Mouse (Mus musculus) lung, embryonic 15.5 days (tissue): Measurements from ENCODE around the gene Setd1b. TPM values are rescaled to one million over a fixed set of nuclear protein-coding genes. Genes with fewer than 3 reads are reported as not detected.

ENCODE experiments used
- ATAC-seq: fragments of 200-750 bp; cut with Nextera tagmentation; 2 replicates; pipeline ENCODE4 v1.8.0; 2017; ENCODE audit warnings: moderate number of reproducible peaks, borderline replicate concordance; ENCODE audit not compliant: low FRiP score, low TSS enrichment; ENCODE audit errors: extremely low read depth
- H3K27ac ChIP-seq: fragments of 300-500 bp; sonication (generic); 2 replicates; pipeline ENCODE4 v1.5.1; 2015; ENCODE audit warnings: moderate library complexity, mild to moderate bottlenecking, inconsistent platforms
- H3K27me3 ChIP-seq: fragments of 300-500 bp; sonication (generic); 2 replicates; pipeline ENCODE4 v1.6.1; 2015; ENCODE audit warnings: inconsistent platforms
- H3K36me3 ChIP-seq: fragments of 300-500 bp; sonication (generic); 2 replicates; pipeline ENCODE4 v1.6.1; 2015; ENCODE audit warnings: inconsistent platforms
- H3K4me1 ChIP-seq: fragments of 300-500 bp; sonication (generic); 2 replicates; pipeline ENCODE4 v1.6.1; 2015; ENCODE audit warnings: inconsistent platforms
- H3K4me2 ChIP-seq: fragments of 300-500 bp; sonication (generic); 2 replicates; pipeline ENCODE4 v1.6.1; 2015; ENCODE audit warnings: inconsistent platforms, mild to moderate bottlenecking, moderate library complexity
- H3K4me3 ChIP-seq: fragments of 300-500 bp; sonication (generic); 2 replicates; pipeline ENCODE4 v1.5.1; 2015; ENCODE audit warnings: mild to moderate bottlenecking, inconsistent platforms
- H3K9ac ChIP-seq: fragments of 300-500 bp; sonication (generic); 2 replicates; pipeline ENCODE4 v1.6.1; 2015; ENCODE audit warnings: inconsistent platforms
- H3K9me3 ChIP-seq: fragments of 300-500 bp; sonication (generic); 2 replicates; pipeline ENCODE4 v1.6.1; 2016; ENCODE audit warnings: inconsistent platforms
- WGBS: fragments of 180-500 bp; shearing (Covaris S2); methylation state at CpG from one replicate; pipeline ENCODE4 v1.1.7; 2015; 5-methylcytosine and 5-hydroxymethylcytosine counted together
- polyA plus RNA-seq: library from polyadenylated mRNA; unstranded; fragments of >200 nt; fragmentation: Nextera tagmentation; extraction: Ambion mirVana; gene quantifications from 2 replicates; pipeline ENCODE4 v1.2.1, GENCODE M21; 2015

Gene Setd1b
- polyA plus RNA-seq, 1 experiment from 2014 or later = 9.2 TPM

GRCm38 (mm10) chr5:123157972-123158371 is 16.0 kb downstream of the Setd1b start:
- no peak for ATAC-seq

DNA sequence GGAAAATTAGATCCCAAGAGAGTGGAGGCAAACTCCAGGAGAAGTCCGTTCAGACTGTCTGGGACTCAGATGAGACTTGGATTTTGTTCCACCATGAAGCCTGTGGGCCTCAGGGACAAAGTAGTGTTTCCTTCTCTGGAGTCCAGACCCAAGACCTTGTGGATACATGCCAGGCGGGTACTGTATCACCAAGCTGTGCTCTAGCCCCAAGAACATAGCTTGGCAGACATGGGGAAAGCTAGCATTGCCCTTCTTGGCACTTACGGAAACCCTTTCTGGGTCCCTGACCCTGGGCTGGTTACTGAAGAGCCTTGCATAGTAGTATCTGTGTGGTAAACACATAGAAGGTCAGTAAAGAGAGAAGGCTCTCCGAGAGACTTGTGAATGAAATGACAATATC is 17.5 kb downstream of the Setd1b start:
- Histone ChIP-seq H3K36me3 (peaks cover 89% of the 10 kb centered on the region), H3K9me3 (no peaks in the 10 kb centered on the region), H3K27ac (no peak overlapping the region), H3K4me3 (no peak overlapping the region), H3K4me1 (no peaks in the 10 kb centered on the region), H3K27me3 (no peaks in the 10 kb centered on the region), H3K4me2 (no peak overlapping the region), H3K9ac (no peak overlapping the region)
- 89% methylated on average over 4 of the region's 4 CpGs for WGBS
- ATAC-seq = no peak

More at GRCm38 (mm10) chr5:123157972-123158371, 16.0 kb downstream of the Setd1b start:
- Histone ChIP-seq H3K9me3 (no peaks in the 10 kb centered on the region), H3K27ac (no peak overlapping the region), H3K4me1 (no peaks in the 10 kb centered on the region), H3K4me2 (no peak overlapping the region), H3K9ac (no peak overlapping the region), H3K27me3 (no peaks in the 10 kb centered on the region), H3K36me3 (peaks cover 89% of the 10 kb centered on the region), H3K4me3 (no peak overlapping the region)
- 81% methylated on average over 4 of the region's 4 CpGs for WGBS

- Histone ChIP-seq H3K27me3 (no peaks in the 10 kb centered on the region), H3K27ac (no peak overlapping the region), H3K4me1 (no peaks in the 10 kb centered on the region), H3K9ac (no peak overlapping the region), H3K4me2 (no peak overlapping the region), H3K9me3 (no peaks in the 10 kb centered on the region), H3K4me3 (no peak overlapping the region), H3K36me3 (peaks cover 89% of the 10 kb centered on the region)
- no peak for ATAC-seq
- 92% methylated on average over 15 of the region's 15 CpGs for WGBS
These were observed 17.9 kb downstream of the Setd1b start for GRCm38 (mm10) chr5:123159866-123160265.

DNA sequence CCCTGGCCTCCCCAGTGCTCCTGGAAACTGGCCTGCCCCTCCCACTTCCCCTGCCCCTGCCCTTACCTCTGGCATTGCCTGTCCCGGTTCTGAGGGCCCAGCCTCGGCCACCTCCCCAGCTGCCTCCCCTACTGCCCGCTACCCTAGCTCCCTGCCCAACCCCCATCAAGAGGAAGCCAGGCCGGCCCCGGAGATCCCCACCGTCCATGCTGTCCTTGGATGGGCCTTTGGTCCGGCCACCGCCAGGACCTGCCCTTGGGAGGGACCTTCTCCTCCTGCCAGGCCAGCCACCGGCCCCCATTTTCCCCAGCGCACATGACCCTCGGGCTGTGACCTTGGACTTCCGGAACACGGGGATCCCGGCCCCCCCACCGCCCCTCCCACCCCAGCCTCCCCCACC is 18.3 kb downstream of the Setd1b start:
- Histone ChIP-seq H3K27ac (no peak overlapping the region), H3K36me3 (peaks cover 89% of the 10 kb centered on the region), H3K4me3 (no peak overlapping the region), H3K9ac (no peak overlapping the region), H3K4me2 (no peak overlapping the region), H3K27me3 (no peaks in the 10 kb centered on the region), H3K9me3 (no peaks in the 10 kb centered on the region), H3K4me1 (no peaks in the 10 kb centered on the region)
- WGBS = 85% methylated on average over 15 of the region's 15 CpGs
- ATAC-seq = 0 out of 2 replicates have a peak, but pooled peaks have one; percentile 24

GRCm38 (mm10) chr5:123162942-123163341 is 20.9 kb downstream of the Setd1b start:
- 65% methylated on average over 9 of the region's 9 CpGs for WGBS
- no peaks in the 10 kb centered on the region for H3K4me1 ChIP-seq
- no peak for ATAC-seq
- no peak overlapping the region for H3K4me2 ChIP-seq
- H3K27me3 ChIP-seq = no peaks in the 10 kb centered on the region
- H3K9me3 ChIP-seq = no peaks in the 10 kb centered on the region
- no peak overlapping the region for H3K9ac ChIP-seq
- H3K36me3 ChIP-seq = peaks cover 84% of the 10 kb centered on the region
- H3K27ac ChIP-seq = no peak overlapping the region
- no peak overlapping the region for H3K4me3 ChIP-seq

DNA sequence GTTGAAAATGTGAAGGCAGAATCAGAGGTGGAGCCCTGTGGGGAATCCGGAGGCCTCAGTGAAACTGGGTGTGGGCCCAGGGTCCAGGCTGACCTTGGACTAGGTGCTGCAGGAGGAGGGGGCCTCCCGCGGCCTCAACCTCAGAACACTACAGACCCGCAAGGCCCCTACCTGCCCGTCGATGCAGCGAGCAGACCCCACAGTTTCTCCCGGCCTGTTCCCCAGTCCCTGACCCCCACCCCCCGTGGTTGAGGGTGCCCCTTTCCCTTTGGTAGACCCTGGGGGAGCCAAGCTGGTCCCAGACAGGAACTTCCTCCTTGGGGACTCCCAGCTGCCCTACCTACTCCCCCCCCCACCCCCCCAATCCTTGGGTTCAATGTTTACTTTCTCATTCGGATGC is 24.4 kb downstream of the Setd1b start:
- WGBS = 81% methylated on average over 10 of the region's 10 CpGs
- H3K27ac ChIP-seq = no peak overlapping the region
- H3K4me1 ChIP-seq = peaks cover 5% of the 10 kb centered on the region
- H3K36me3 ChIP-seq = peaks cover 49% of the 10 kb centered on the region
- ATAC-seq = no peak
- no peak overlapping the region for H3K4me3 ChIP-seq
- no peaks in the 10 kb centered on the region for H3K27me3 ChIP-seq
- no peaks in the 10 kb centered on the region for H3K9me3 ChIP-seq
- H3K9ac ChIP-seq = no peak overlapping the region
- H3K4me2 ChIP-seq = no peak overlapping the region

DNA sequence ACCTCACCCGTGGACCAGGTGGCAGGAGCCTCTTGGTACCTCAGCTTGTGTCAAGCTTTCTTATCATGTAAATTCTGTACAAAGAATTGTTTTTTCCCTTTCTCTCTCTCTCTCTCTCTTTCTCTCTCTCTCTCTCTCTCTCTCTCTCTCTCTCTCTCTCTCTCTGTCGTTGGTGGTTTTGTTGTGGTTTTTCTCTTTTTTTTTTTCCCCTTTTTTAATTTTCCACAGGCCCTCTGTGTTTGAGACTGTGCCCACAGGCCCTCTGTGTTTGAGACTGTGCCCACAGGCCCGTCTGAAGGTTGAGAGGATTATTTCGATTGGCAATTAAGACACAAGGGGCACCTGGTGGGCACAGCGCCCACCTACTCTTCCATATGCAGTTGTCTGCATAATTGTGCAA is 25.6 kb downstream of the Setd1b start:
- H3K27me3 ChIP-seq = no peaks in the 10 kb centered on the region
- no peak for ATAC-seq
- peaks cover 38% of the 10 kb centered on the region for H3K36me3 ChIP-seq
- H3K4me2 ChIP-seq = no peak overlapping the region
- WGBS = 55% methylated on average over 5 of the region's 5 CpGs
- no peaks in the 10 kb centered on the region for H3K9me3 ChIP-seq
- H3K27ac ChIP-seq = no peak overlapping the region
- no peak overlapping the region for H3K9ac ChIP-seq
- peaks cover 13% of the 10 kb centered on the region for H3K4me1 ChIP-seq
- no peak overlapping the region for H3K4me3 ChIP-seq

DNA sequence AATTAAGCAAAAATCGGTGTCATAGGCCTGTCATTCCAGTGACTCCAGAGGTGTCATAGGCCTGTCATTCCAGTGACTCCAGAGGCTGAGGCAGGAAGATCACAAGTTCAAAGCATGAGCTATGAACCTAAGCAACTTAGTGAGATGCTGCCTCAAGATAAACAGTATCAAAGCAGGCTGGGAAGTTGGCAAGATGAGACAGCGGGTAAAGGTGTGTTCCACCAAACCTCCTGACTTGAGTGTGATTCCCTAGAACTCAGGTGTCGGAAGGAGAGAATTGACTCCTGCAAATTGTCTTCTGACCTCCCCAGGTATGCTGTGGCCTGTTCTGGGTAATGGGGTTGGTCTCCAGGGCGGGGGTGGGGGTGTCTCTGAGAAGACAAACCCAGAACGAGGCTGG is 27.3 kb downstream of the Setd1b start, which contains the start of gene Psmd9:
Gene Psmd9 (plus strand): TSS at position 130 of the 400 bp plus-strand sequence.
- Histone ChIP-seq H3K27ac (no peak within 1 kb of the TSS), H3K4me3 (no peak within 1 kb of the TSS), H3K9ac (no peak within 1 kb of the TSS), H3K36me3 (peaks cover 21% of the 10 kb centered on the region), H3K4me2 (no peak within 1 kb of the TSS), H3K9me3 (no peaks in the 10 kb centered on the region), H3K4me1 (peaks cover 13% of the 10 kb centered on the region), H3K27me3 (no peaks in the 10 kb centered on the region)
- WGBS = 79% methylated on average over 5 of the region's 5 CpGs
- ATAC-seq = no peak

DNA sequence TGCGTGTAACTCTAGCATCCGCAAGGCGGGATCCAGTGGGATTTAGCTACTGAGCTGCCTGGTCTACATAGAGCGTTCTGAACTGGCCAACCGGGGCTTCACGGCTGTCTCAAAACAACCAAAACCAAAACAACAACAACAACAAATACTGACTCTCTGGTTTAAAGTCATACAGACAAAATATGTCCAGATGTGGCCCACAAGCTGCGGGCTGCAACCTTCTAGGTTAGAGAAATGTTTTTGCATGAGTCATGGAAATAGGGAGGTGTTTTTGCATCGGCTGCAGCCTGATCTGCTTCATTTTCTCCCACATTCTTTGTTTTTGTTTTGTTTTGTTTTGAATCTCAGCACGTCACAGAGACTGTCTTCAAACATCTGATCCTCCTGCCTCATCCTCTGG is 28.4 kb downstream of the Setd1b start:
- ATAC-seq = no peak
- no peak overlapping the region for H3K9ac ChIP-seq
- H3K27me3 ChIP-seq = no peaks in the 10 kb centered on the region
- H3K27ac ChIP-seq = no peak overlapping the region
- H3K36me3 ChIP-seq = peaks cover 15% of the 10 kb centered on the region
- H3K4me2 ChIP-seq = no peak overlapping the region
- H3K4me3 ChIP-seq = no peak overlapping the region
- peaks cover 13% of the 10 kb centered on the region for H3K4me1 ChIP-seq
- no peaks in the 10 kb centered on the region for H3K9me3 ChIP-seq
- 71% methylated on average over 9 of the region's 9 CpGs for WGBS

DNA sequence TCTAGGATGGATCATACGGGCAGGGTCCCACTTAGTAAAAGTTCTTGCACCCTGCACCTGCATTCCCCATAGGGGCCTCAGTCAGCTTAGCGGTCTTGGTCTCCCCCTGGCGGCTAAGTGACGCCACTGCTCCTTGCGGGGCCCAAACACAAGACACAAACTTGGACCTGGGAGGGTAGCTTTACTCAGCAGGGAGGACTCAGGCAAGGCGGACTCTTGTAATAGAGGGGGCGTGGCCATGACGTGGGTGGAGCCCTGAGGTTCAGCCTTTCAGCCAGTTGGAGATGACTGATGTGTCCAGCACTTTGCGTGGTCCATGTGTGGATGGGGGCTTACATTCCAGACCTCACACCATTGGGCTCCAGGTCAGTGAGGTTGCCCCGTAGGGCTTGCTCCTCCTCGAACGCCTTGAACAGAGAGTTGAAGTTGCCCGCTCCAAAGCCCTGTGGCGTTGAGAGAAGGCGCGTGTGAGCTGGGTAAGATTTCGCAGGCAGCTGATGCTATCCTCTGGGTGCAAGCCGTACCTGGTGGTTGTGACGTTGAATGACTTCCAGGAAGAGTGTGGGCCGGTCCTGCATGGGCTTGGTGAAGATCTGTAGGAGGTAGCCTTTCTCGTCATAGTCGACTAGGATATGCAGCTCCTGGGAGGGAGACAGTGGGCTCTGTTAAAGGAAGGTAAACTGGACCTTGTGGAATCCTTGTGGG is 29.8 kb downstream of the Setd1b start:
- H3K27ac ChIP-seq = no peak overlapping the region
- ATAC-seq = peak; percentile 83
- H3K27me3 ChIP-seq = no peaks in the 10 kb centered on the region
- peaks cover 1% of the 10 kb centered on the region; the same call in 1 of the 2 replicates for H3K36me3 ChIP-seq
- WGBS = 10% methylated on average over 22 of the region's 22 CpGs
- peak overlapping the region; percentile 59 for H3K4me2 ChIP-seq
- H3K4me3 ChIP-seq = peak overlapping the region; percentile 21
- peaks cover 13% of the 10 kb centered on the region for H3K4me1 ChIP-seq
- H3K9ac ChIP-seq = no peak overlapping the region
- no peaks in the 10 kb centered on the region for H3K9me3 ChIP-seq

- no peaks in the 10 kb centered on the region for H3K27me3 ChIP-seq
- no peak overlapping the region for H3K27ac ChIP-seq
- no peaks in the 10 kb centered on the region for H3K4me1 ChIP-seq
- no peak overlapping the region for H3K4me2 ChIP-seq
- no peaks in the 10 kb centered on the region for H3K36me3 ChIP-seq
- H3K9ac ChIP-seq = no peak overlapping the region
- WGBS = 77% methylated on average over 5 of the region's 5 CpGs
- H3K9me3 ChIP-seq = no peaks in the 10 kb centered on the region
- H3K4me3 ChIP-seq = no peak overlapping the region
- no peak for ATAC-seq
These were observed 36.8 kb downstream of the Setd1b start for GRCm38 (mm10) chr5:123178792-123179191.

DNA sequence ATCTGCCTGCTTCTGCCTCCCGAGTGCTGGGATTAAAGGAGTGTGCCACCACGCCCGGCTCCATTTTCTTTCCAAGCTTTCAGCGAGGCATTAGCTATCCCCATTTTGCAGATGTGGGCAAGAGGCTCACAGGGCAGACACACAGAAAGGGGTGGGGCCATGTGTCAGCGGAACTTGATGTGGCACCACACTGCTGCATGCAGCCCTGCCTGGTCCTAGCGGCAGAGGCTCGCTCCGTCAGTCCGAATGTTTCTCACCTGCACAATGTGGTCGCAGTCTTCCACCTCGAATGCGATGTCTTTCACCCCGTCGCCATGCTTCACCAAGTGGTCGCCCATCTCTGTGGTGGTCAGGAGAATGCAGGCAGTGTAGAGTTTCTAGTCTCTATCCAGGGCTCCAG is 38.4 kb downstream of the Setd1b start:
- Histone ChIP-seq H3K4me3 (no peak overlapping the region), H3K4me2 (no peak overlapping the region), H3K9ac (no peak overlapping the region), H3K4me1 (no peaks in the 10 kb centered on the region), H3K27ac (no peak overlapping the region), H3K36me3 (no peaks in the 10 kb centered on the region), H3K9me3 (no peaks in the 10 kb centered on the region), H3K27me3 (no peaks in the 10 kb centered on the region)
- 87% methylated on average over 15 of the region's 15 CpGs for WGBS
- no peak for ATAC-seq
